Mouse (Mus musculus) cerebellum, postnatal 4 days (tissue): Measurements from ENCODE around the gene Laptm5.
A peak's percentile ranks its signal among the peaks of the same experiment; 100 is the strongest.

ENCODE experiments used
- DNase-seq, 2 experiments: peaks; one replicate each; pipeline ENCODE4 v3.0.0; 2022; ENCODE audit warnings: low spot score in 2 of 2, mixed read lengths in 1 of 2

Laptm5 gene

GRCm38 (mm10) chr4:130919750-130920356, 6.9 kb downstream of the Laptm5 start:
- no peak for DNase-seq

GRCm38 (mm10) chr4:130920951-130921693, 8.2 kb downstream of the Laptm5 start:
- peak in 1 of 2 experiments; percentile 57 for DNase-seq

GRCm38 (mm10) chr4:130921986-130922385, 9.1 kb downstream of the Laptm5 start:
- no peak for DNase-seq

DNA sequence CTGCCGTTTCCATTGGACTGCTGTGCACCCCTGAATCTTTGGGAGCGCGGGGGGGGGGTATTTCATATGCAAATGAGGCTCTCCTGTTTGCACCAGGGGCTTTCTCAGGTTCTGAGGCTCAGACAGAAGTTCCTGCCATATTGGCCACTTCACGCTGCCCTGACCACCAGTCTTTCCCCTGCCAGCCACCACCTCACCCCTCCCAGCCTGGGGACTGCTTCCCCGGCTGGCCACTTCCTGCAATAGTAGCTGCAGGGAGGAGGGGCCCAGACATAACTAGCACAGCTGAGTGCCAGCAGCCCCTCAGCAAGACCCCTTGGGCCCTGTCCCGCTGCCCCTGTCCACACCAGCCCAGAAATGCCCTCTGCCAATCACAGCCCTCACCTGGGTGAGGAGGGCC, 13.3 kb downstream of the Laptm5 start:
- no peak for DNase-seq

DNA sequence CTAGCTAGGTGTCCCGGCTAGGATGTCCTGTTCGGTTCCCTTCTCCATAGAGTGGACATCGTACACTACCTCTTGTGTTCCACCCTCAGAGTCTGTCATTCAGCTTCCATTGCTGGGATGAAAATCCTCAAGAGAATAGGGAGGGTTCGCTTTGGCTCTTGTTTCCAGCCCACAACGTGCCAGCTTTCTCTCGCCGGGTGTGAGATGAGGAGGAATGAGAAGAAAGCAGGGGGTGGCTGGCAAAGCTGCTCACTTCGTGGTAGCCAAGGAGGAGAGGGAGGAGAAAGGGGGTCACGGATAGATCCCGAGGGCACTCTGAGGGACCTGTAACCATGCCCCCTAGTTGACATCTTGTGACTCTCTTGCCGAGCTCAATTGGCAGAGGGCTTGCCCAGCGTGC, 14.9 kb downstream of the Laptm5 start:
- DNase-seq, result no peak

DNA sequence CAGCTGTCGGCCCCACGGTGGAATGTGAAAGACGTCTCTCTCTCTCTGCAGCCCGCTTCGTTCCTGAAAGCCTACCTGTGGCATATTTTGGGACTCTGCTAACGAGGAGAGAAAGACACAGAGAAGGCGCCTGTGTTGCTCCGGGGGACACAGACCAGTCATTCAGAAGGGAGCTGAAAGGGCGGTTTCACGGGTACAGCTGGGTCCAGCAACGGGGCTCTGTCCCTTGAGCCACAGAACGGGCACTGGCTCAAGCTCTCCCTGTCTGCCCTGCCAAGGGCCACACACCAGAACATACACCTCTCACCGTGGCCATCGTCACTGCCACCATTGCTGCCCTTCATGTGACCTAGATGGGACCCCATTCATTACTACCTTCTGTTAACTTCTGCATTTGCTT, 29.7 kb downstream of the Laptm5 start:
- no peak for DNase-seq

DNA sequence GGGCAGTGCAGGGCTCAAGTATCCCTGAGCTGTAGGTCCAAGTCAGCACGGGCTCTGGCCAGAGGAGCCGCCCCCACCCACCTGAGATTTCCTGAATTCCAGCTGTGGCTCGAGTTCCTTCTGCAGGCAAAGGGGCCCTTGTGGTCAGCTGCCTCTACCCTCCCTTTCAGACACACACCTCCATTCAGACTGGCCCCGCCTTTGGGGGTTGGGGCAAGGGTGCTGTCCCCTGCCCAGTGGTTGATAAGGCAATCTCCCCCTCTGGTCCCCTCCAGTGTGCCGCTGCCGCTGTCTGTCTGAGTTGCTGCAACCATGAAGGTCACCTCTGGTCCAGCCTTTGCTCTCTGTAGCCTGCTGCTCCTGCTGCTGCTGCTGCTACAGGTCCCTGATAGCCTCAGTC, 31.2 kb downstream of the Laptm5 start, which contains the start of gene Matn1:
Gene Matn1, plus strand, starts transcription at position 274 of the 400 bp plus-strand sequence.
- no peak for DNase-seq

- DNase-seq, result no peak
Measured at GRCm38 (mm10) chr4:130944779-130945178, 31.9 kb downstream of the Laptm5 start.

DNA sequence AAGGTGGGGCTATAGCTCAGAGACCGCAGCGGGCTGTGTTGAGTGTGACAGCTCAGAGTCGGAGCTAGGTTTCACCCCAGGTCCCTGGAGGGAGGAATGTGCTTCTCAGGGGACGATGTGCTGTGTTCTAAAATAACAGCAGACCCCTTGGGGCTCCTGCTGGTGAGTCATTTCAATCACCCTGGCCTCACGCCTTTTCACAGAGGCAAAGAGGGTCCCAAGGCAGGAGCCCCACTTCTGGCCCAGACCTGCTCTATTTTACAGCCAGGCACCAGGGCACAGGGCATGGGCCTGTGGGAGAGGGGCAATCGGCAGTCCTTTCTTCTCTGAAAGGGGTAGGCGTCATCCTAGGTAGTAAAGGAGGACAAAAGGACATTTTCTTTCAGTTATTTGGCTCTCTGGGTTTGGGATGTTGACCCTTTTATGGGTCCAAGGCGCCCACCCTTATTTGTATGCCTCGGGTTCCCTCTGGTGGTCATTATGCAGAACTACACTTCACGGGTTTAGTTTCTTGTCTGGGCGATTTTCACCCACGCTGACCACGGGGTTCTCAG, 34.2 kb downstream of the Laptm5 start:
- DNase-seq, result peak in 1 of 2 experiments; percentile 24

- no peak for DNase-seq
Measured at GRCm38 (mm10) chr4:130949821-130950384, 37.0 kb downstream of the Laptm5 start.

DNA sequence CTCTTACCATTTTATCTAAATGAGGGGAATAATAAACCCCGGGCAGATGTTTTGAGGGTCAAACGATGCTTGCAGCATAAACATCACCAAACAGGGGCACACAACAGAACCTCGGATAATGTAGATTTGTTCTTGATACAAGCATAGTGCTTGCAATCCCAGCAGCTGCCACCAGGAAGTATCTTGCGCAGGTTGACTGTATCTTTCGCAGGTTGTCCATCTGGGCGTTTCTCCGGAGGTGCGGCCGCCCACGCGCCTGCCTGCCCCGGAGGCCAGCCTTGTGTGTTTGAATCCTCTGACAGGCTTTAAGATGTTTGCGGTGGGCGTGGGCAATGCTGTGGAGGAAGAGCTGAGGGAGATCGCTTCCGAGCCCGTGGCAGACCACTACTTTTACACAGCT, 39.6 kb downstream of the Laptm5 start:
- DNase-seq, result peak in 1 of 2 experiments; percentile 42

GRCm38 (mm10) chr4:130957156-130957555, 44.2 kb downstream of the Laptm5 start:
- no peak for DNase-seq

DNA sequence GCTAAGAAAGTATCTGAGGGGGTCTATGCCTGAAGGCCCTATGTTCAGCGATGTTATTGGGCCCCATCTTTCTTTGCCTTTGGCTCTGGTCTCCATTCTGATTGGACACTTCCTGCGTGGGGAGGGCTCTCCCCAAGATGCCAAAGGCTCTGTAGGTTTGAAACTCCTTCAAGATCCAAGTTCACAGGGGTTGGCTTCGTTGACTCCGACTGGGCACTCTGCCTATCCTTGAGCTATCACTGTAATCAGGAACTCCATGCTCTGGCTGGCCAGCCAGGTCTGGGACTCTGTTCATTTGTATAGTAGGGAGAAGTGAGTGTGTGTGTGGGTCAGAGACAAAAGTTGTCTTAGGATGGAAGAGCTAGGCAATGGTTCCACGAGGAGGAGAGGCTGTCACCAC, 45.9 kb downstream of the Laptm5 start:
- DNase-seq, result no peak

DNA sequence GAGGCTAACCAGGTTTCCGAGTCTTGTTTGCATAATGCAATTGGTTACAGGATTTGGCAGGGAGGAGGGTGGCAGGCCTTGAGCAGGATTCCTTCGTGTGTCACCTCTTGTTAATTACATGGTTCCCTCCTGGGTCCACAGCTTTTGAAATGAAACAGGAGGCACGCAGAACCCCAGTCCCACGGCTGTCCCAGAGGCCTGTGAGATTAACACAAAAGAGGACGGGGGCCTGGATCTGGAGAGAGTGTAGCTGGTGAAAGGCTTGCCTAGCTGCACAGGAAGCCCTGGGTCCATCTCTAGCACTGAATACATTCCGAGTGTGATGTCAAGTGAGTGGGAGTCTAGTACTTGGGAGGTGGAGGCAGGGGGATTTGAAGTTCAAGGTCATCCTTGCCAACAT, 46.8 kb downstream of the Laptm5 start:
- DNase-seq, result no peak

GRCm38 (mm10) chr4:130960118-130960734, 47.3 kb downstream of the Laptm5 start:
- peak; percentile 93 to 95 for DNase-seq

GRCm38 (mm10) chr4:130971278-130971677, 58.4 kb downstream of the Laptm5 start:
- no peak for DNase-seq

DNA sequence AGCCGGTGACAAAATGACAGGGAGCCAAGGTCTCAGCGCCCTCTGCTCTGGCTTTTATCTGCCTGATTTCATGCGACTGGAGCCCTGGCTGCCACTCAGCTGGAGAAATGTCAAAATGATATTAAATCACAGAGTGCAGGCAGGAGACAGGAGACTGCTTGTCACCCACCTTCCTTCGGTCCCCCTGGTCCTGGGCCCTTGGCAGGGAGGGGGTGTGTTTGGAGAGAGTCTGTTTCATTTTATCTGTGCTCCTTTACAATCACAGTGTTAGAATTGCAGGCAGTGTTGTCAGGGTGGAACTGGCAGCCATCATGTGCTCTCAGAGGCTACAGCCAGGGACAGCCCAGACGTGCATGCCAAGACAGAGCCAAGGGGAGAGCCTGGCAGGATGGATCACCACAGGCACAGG, 59.5 kb downstream of the Laptm5 start:
- peak in 1 of 2 experiments; percentile 34 for DNase-seq

GRCm38 (mm10) chr4:130973332-130974263, 60.7 kb downstream of the Laptm5 start:
- DNase-seq, result no peak

- DNase-seq, result no peak
Measured at GRCm38 (mm10) chr4:130978981-130979380, 66.1 kb downstream of the Laptm5 start.

GRCm38 (mm10) chr4:130984416-130985182, 71.7 kb downstream of the Laptm5 start:
- DNase-seq, result no peak
